Mouse (Mus musculus): Measurements from ENCODE around the gene Atp11a.

DNA sequence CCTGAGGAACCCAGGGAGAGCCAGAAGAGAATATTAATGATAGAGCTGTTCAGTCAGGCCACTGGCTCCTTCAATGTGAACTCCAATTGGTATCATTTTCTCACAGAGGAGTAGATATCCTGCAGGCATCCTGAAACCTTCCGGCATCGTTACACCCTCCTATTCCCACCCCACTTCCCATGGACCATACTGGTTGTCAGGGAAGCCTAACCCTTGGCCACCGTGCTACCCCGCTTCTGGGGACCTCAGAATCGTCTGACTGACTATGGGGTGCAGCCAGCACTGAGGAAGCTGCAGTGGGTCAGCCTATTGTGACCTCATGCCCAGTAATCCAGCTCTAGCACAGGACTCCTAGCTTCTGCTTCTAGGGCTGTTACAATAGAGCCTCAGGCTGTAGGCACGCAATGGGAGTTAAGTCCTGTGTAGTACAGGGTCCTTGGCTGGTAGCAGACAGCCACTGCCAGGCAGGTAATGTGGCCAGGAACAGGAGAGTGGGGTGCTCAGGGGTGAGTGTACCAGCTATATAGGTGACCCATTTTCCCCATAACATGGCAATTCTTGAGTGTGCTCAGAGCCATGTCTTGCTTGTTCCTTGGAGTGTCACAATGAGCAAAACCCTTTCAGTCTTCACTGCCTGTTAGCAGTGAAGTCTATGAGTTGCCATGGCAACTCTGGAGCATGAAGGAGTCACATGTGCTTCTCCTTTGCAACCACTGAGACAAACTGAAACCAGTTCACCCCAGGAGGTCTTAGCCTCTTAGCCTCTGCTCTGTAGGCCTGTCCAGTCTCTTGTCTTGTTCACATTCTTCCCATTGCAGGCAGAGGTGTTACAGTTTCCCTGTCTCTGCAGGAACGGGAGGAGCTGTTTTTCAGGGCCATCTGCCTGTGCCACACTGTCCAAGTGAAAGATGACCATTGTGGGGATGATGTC lies 75.1 kb downstream of the Atp11a start:
- TF ChIP-seq POLR2A (IDR thresholded peaks at IDR 0.05; ENCODE audit: borderline replicate concordance, low read depth, low read length) = no peak
- TF ChIP-seq CTCF (IDR thresholded peaks at IDR 0.05; ENCODE audit: low read depth, low read length) = no peak
